Mouse (Mus musculus): Measurements from ENCODE around the gene Tas2r103. TPM values are rescaled to one million over a fixed set of nuclear protein-coding genes. Genes with fewer than 3 reads are reported as not detected.

Tas2r103 gene
- not detected in 2 replicates for total RNA-seq (2014; rRNA removed)
- polyA plus RNA-seq (2015; fragmentation: Nextera tagmentation; extraction: Ambion mirVana), result not detected in 2 replicates

DNA sequence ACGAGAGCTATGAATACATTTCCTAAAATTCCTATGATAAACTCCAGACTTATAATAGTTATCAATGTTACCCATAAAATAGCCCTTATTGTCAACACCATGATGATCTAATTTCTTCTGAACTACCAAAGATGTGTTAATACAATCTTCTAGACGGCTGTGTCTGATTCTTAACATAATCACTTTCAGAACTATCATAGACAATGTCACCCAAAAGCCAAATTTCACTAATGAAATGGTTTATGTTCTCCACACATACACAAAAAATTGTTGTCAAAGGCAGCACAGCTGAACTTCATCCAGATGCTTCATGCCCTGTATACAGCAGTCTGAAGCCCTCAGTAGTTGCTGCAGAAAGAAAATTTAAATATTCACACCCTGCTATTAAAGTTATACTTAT lies at the start of gene Tas2r103:
TSS of gene Tas2r103 (minus strand) at position 101 of the 400 bp plus-strand sequence.
- no peak within 1 kb of the TSS for H3K9ac ChIP-seq (replicated peaks; ENCODE audit: low read length, poor library complexity, severe bottlenecking)
- no peak for TF ChIP-seq CTCF (IDR thresholded peaks at IDR 0.05)
- no peak within 1 kb of the TSS for H3K4me2 ChIP-seq (ENCODE audit: low read depth, low read length, poor library complexity, severe bottlenecking)
- H3K4me1 ChIP-seq (ENCODE audit: insufficient read depth, low read length), result no peaks in the 10 kb centered on the region
- no peak for DNase-seq (ENCODE audit: low spot score)
- H3K36me3 ChIP-seq (ENCODE audit: insufficient read depth, low read length), result no peaks in the 10 kb centered on the region
- H3K27me3 ChIP-seq (ENCODE audit: insufficient read depth, low read length), result no peaks in the 10 kb centered on the region
- no peaks in the 10 kb centered on the region for H3K9me3 ChIP-seq (ENCODE audit: low read length)
- 88% methylated on average over 2 of the region's 2 CpGs for WGBS
- no peak within 1 kb of the TSS for H3K27ac ChIP-seq (ENCODE audit: low read depth, low read length)
- ATAC-seq (ENCODE audit: low FRiP score), result no peak
- no peak within 1 kb of the TSS for H3K4me3 ChIP-seq (ENCODE audit: low read depth, low read length)

DNA sequence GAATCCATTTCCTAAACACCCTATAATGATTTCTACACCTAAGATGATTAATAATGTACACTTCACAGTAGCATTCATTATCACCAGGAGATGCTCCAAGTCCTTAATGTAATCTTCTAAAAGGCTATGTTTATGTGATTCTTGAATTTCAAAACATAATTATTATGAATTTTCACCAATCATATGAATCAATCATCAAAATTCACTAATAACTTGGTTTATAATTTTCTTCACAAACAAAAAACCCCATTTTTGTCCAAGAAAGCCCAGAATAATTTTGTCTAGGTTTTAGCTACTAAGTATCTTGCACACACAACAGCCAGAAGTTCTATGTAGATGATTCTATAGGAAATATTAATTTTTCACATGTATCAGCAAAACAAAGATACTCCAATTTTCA lies 18.8 kb upstream of the Tas2r103 start, which contains the start of gene Tas2r140:
TSS of gene Tas2r140 (minus strand) at position 101 of the 400 bp plus-strand sequence.
- Histone ChIP-seq H3K4me1 (ENCODE audit: insufficient read depth, low read length) (no peaks in the 10 kb centered on the region), H3K36me3 (ENCODE audit: insufficient read depth, low read length) (no peaks in the 10 kb centered on the region), H3K4me2 (ENCODE audit: low read depth, low read length, poor library complexity, severe bottlenecking) (no peak within 1 kb of the TSS), H3K9me3 (ENCODE audit: low read length) (no peaks in the 10 kb centered on the region), H3K4me3 (ENCODE audit: low read depth, low read length) (no peak within 1 kb of the TSS), H3K27ac (ENCODE audit: low read depth, low read length) (no peak within 1 kb of the TSS), H3K27me3 (ENCODE audit: insufficient read depth, low read length) (no peaks in the 10 kb centered on the region), H3K9ac (replicated peaks; ENCODE audit: low read length, poor library complexity, severe bottlenecking) (no peak within 1 kb of the TSS)
- DNase-seq (ENCODE audit: low spot score) (no peak), ATAC-seq (ENCODE audit: low FRiP score) (no peak)
- no peak for TF ChIP-seq CTCF (IDR thresholded peaks at IDR 0.05)

Other genes starting within 250 kb of the Tas2r103 start
- not detected in 2 replicates for gene Tas2r117, start 234.3 kb downstream of the Tas2r103 start, total RNA-seq (2014; rRNA removed)
- not detected in 2 replicates for gene Tas2r117, start 234.3 kb downstream of the Tas2r103 start, polyA plus RNA-seq (2015; fragmentation: Nextera tagmentation; extraction: Ambion mirVana)
- not detected in 2 replicates for gene Tas2r123, start 190.0 kb downstream of the Tas2r103 start, total RNA-seq (2014; rRNA removed)
- not detected in 2 replicates for gene Tas2r123, start 190.0 kb downstream of the Tas2r103 start, polyA plus RNA-seq (2015; fragmentation: Nextera tagmentation; extraction: Ambion mirVana)
- gene Tas2r116, start 181.7 kb downstream of the Tas2r103 start, total RNA-seq (2014; rRNA removed), result not detected in 2 replicates
- not detected in 2 replicates for gene Tas2r116, start 181.7 kb downstream of the Tas2r103 start, polyA plus RNA-seq (2015; fragmentation: Nextera tagmentation; extraction: Ambion mirVana)
- not detected in 2 replicates for gene Tas2r110, start 169.1 kb downstream of the Tas2r103 start, total RNA-seq (2014; rRNA removed)
- not detected in 2 replicates for gene Tas2r110, start 169.1 kb downstream of the Tas2r103 start, polyA plus RNA-seq (2015; fragmentation: Nextera tagmentation; extraction: Ambion mirVana)
- gene Tas2r113, start 144.1 kb downstream of the Tas2r103 start, total RNA-seq (2014; rRNA removed), result not detected in 2 replicates
- not detected in 2 replicates for gene Tas2r113, start 144.1 kb downstream of the Tas2r103 start, polyA plus RNA-seq (2015; fragmentation: Nextera tagmentation; extraction: Ambion mirVana)
- not detected in 2 replicates for gene Tas2r125, start 127.5 kb downstream of the Tas2r103 start, total RNA-seq (2014; rRNA removed)
- not detected in 2 replicates for gene Tas2r125, start 127.5 kb downstream of the Tas2r103 start, polyA plus RNA-seq (2015; fragmentation: Nextera tagmentation; extraction: Ambion mirVana)
- gene Tas2r129, start 86.0 kb downstream of the Tas2r103 start, total RNA-seq (2014; rRNA removed), result not detected in 2 replicates
- not detected in 2 replicates for gene Tas2r129, start 86.0 kb downstream of the Tas2r103 start, polyA plus RNA-seq (2015; fragmentation: Nextera tagmentation; extraction: Ambion mirVana)
- gene Tas2r131, start 79.2 kb downstream of the Tas2r103 start, total RNA-seq (2014; rRNA removed), result not detected in 2 replicates
- not detected in 2 replicates for gene Tas2r131, start 79.2 kb downstream of the Tas2r103 start, polyA plus RNA-seq (2015; fragmentation: Nextera tagmentation; extraction: Ambion mirVana)
- gene Tas2r109, start 56.1 kb downstream of the Tas2r103 start, total RNA-seq (2014; rRNA removed), result not detected in 2 replicates
- gene Tas2r109, start 56.1 kb downstream of the Tas2r103 start, polyA plus RNA-seq (2015; fragmentation: Nextera tagmentation; extraction: Ambion mirVana), result not detected in 2 replicates
- gene Tas2r140, start 18.7 kb upstream of the Tas2r103 start, total RNA-seq (2014; rRNA removed), result not detected in 2 replicates
- not detected in 2 replicates for gene Tas2r140, start 18.7 kb upstream of the Tas2r103 start, polyA plus RNA-seq (2015; fragmentation: Nextera tagmentation; extraction: Ambion mirVana)
- 185 and 229 TPM in 2 replicates for gene Smim10l1, start 67.8 kb upstream of the Tas2r103 start, total RNA-seq (2014; rRNA removed)
- gene Smim10l1, start 67.8 kb upstream of the Tas2r103 start, polyA plus RNA-seq (2015; fragmentation: Nextera tagmentation; extraction: Ambion mirVana), result 149 and 160 TPM in 2 replicates